Mouse (Mus musculus): ENCODE measurements around the gene Drp2. TPM values are rescaled to one million over a fixed set of nuclear protein-coding genes. Genes with fewer than 3 reads are reported as not detected.

Gene Drp2
- polyA plus RNA-seq (2014; fragmentation: Nextera tagmentation; extraction: Ambion mirVana), result 20.7 and 24.2 TPM in 2 replicates

GRCm38 (mm10) chrX:134403863-134404583 is at the start of gene Drp2:
TSS of gene Drp2 (plus strand) at chrX:134404551.
- no peaks in the 10 kb centered on the region for H3K36me3 ChIP-seq (replicated peaks; ENCODE audit: control insufficient read depth, insufficient read depth)
- H3K27ac ChIP-seq, result peak within 1 kb of the TSS; percentile 82
- peak within 1 kb of the TSS; percentile 66 for H3K9ac ChIP-seq
- no peaks in the 10 kb centered on the region for H3K27me3 ChIP-seq (ENCODE audit: control insufficient read depth, insufficient read depth, low read length)
- DNase-seq (ENCODE audit: low spot score) (peak; percentile 25), ATAC-seq (ENCODE audit: low FRiP score) (peak; percentile 80)
- peak within 1 kb of the TSS; percentile 62 for H3K4me2 ChIP-seq (replicated peaks)
- H3K4me1 ChIP-seq (replicated peaks; ENCODE audit: control insufficient read depth, insufficient read depth, low read length), result peaks cover 5% of the 10 kb centered on the region; the same call in 1 of the 2 replicates
- WGBS, result 20% methylated on average over 15 of the region's 15 CpGs
- H3K4me3 ChIP-seq (replicated peaks; ENCODE audit: low read length), result peak within 1 kb of the TSS; percentile 33
- H3K9me3 ChIP-seq (ENCODE audit: control insufficient read depth, low read length), result no peaks in the 10 kb centered on the region

GRCm38 (mm10) chrX:134359336-134359735 is 45.0 kb upstream of the Drp2 start:
- Histone ChIP-seq H3K9me3 (ENCODE audit: control insufficient read depth, low read length) (no peaks in the 10 kb centered on the region), H3K4me2 (replicated peaks) (no peak overlapping the region), H3K27ac (no peak overlapping the region), H3K36me3 (replicated peaks; ENCODE audit: control insufficient read depth, insufficient read depth) (no peaks in the 10 kb centered on the region), H3K4me1 (replicated peaks; ENCODE audit: control insufficient read depth, insufficient read depth, low read length) (no peaks in the 10 kb centered on the region), H3K4me3 (replicated peaks; ENCODE audit: low read length) (no peak overlapping the region), H3K9ac (no peak overlapping the region), H3K27me3 (ENCODE audit: control insufficient read depth, insufficient read depth, low read length) (no peaks in the 10 kb centered on the region; the same call in 1 of the 2 replicates)
- 83% methylated on average over 4 of the region's 4 CpGs for WGBS
- ATAC-seq (ENCODE audit: low FRiP score), result no peak
- no peak for DNase-seq (ENCODE audit: low spot score)

DNA sequence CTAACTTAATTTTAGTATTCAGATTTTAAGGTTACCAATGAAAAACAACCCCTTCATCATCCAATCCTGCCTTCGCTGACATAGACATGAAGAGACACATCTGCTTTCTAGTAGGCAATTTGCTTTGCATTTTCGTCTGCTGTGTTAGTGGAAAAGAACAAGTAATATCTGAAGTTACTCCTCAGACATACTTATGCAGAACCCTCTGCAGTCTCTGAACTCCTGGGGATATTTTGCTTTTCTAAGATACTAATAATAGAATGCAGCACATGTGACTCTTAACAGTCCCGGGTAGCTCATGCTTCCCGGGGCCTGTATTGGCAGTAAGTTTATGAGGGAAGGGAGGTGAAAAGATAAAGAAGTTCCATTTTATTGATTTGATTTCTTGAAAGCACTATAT is 42.2 kb upstream of the Drp2 start:
- Histone ChIP-seq H3K36me3 (replicated peaks; ENCODE audit: control insufficient read depth, insufficient read depth) (no peaks in the 10 kb centered on the region), H3K27ac (no peak overlapping the region), H3K4me3 (replicated peaks; ENCODE audit: low read length) (no peak overlapping the region), H3K4me1 (replicated peaks; ENCODE audit: control insufficient read depth, insufficient read depth, low read length) (no peaks in the 10 kb centered on the region), H3K9ac (no peak overlapping the region), H3K4me2 (replicated peaks) (no peak overlapping the region), H3K27me3 (ENCODE audit: control insufficient read depth, insufficient read depth, low read length) (no peaks in the 10 kb centered on the region; the same call in 1 of the 2 replicates), H3K9me3 (ENCODE audit: control insufficient read depth, low read length) (no peaks in the 10 kb centered on the region)
- no peak for DNase-seq (ENCODE audit: low spot score)
- WGBS, result 92% methylated on average over 4 of the region's 4 CpGs
- ATAC-seq (ENCODE audit: low FRiP score), result no peak

- WGBS, result 88% methylated on average over 1 of the region's 1 CpGs
These were observed 38.9 kb upstream of the Drp2 start for GRCm38 (mm10) chrX:134365421-134365820.

DNA sequence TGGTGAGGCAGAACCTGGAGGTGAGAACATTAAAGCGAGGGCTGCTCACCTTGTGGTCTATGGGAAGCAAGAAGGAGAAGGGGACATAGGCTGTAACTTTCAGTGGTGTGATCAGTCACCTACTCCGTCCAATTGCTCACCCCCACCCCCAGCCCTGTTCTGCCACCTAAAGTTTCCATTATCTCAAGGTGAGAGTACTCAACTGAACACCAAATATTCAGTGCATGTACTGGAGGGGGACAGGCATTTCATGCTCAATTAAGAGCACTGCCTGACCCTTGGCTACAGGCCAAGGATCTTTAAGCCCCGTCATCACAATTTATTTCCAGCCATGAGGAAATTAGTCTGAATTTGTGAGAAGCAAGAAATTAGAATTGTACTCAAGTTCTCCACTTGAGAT is 37.8 kb upstream of the Drp2 start:
- no peak overlapping the region for H3K4me2 ChIP-seq (replicated peaks)
- no peak overlapping the region for H3K4me3 ChIP-seq (replicated peaks; ENCODE audit: low read length)
- DNase-seq (ENCODE audit: low spot score), result no peak
- H3K36me3 ChIP-seq (replicated peaks; ENCODE audit: control insufficient read depth, insufficient read depth), result no peaks in the 10 kb centered on the region
- no peaks in the 10 kb centered on the region for H3K9me3 ChIP-seq (ENCODE audit: control insufficient read depth, low read length)
- no peak overlapping the region for H3K9ac ChIP-seq
- H3K27ac ChIP-seq, result no peak overlapping the region
- no peaks in the 10 kb centered on the region for H3K27me3 ChIP-seq (ENCODE audit: control insufficient read depth, insufficient read depth, low read length)
- H3K4me1 ChIP-seq (replicated peaks; ENCODE audit: control insufficient read depth, insufficient read depth, low read length), result no peaks in the 10 kb centered on the region
- WGBS, result 77% methylated on average over 3 of the region's 3 CpGs
- ATAC-seq (ENCODE audit: low FRiP score), result no peak

More at GRCm38 (mm10) chrX:134365421-134365820, 38.9 kb upstream of the Drp2 start:
- no peak overlapping the region for H3K27ac ChIP-seq
- no peak overlapping the region for H3K9ac ChIP-seq
- DNase-seq (ENCODE audit: low spot score), result no peak
- no peak overlapping the region for H3K4me2 ChIP-seq (replicated peaks)
- no peaks in the 10 kb centered on the region for H3K36me3 ChIP-seq (replicated peaks; ENCODE audit: control insufficient read depth, insufficient read depth)
- no peaks in the 10 kb centered on the region for H3K27me3 ChIP-seq (ENCODE audit: control insufficient read depth, insufficient read depth, low read length)
- no peak for ATAC-seq (ENCODE audit: low FRiP score)
- H3K4me1 ChIP-seq (replicated peaks; ENCODE audit: control insufficient read depth, insufficient read depth, low read length), result no peaks in the 10 kb centered on the region
- H3K4me3 ChIP-seq (replicated peaks; ENCODE audit: low read length), result no peak overlapping the region
- no peaks in the 10 kb centered on the region for H3K9me3 ChIP-seq (ENCODE audit: control insufficient read depth, low read length)

DNA sequence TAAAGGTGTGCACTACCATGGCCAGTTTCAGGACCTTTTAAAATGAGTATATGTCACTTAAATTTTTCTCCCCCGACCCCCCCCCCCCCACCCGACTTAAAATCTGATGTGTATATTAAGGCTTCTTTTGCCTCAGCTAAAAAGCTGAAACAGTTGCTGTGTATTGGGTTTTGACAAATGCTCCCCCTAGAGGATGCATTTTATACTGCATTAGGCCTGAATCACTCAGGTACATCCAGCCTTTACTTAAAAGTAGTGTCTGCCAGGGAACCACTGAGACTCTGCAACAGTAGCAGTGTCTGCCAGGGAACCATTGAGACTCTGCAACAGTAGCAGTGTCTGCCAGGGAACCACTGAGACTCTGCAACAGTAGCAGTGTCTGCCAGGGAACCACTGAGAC is 33.1 kb upstream of the Drp2 start:
- no peaks in the 10 kb centered on the region for H3K36me3 ChIP-seq (replicated peaks; ENCODE audit: control insufficient read depth, insufficient read depth)
- H3K4me1 ChIP-seq (replicated peaks; ENCODE audit: control insufficient read depth, insufficient read depth, low read length), result no peaks in the 10 kb centered on the region
- DNase-seq (ENCODE audit: low spot score), result peak; percentile 37
- H3K4me3 ChIP-seq (replicated peaks; ENCODE audit: low read length), result no peak overlapping the region
- no peak for ATAC-seq (ENCODE audit: low FRiP score)
- H3K27me3 ChIP-seq (ENCODE audit: control insufficient read depth, insufficient read depth, low read length), result no peaks in the 10 kb centered on the region
- H3K9me3 ChIP-seq (ENCODE audit: control insufficient read depth, low read length), result no peaks in the 10 kb centered on the region
- H3K27ac ChIP-seq, result no peak overlapping the region
- 30% methylated on average over 1 of the region's 2 CpGs for WGBS
- no peak overlapping the region for H3K4me2 ChIP-seq (replicated peaks)
- no peak overlapping the region for H3K9ac ChIP-seq

DNA sequence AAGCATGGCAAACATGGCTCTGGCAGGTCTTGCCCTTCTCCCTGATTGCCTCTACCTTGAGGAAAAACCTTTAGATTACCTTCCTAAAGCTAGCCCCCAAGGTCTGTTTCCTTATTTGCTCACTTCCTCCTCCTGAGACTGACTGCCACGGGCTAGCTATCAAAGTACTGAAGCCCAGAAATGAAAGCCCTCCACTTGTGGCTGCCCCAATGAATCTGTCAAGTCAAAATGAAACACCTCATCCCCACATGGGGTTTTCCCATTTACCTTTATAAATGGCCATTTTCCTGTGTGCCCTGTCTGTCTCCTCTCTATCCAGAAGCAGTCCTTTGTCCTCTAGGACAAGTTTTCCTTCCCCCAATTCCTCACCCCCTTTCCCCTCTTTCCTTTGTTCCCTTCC is 30.2 kb upstream of the Drp2 start:
- 85% methylated on average over 1 of the region's 1 CpGs for WGBS
- ATAC-seq (ENCODE audit: low FRiP score) (no peak), DNase-seq (ENCODE audit: low spot score) (no peak)
- Histone ChIP-seq H3K27me3 (ENCODE audit: control insufficient read depth, insufficient read depth, low read length) (no peaks in the 10 kb centered on the region), H3K4me1 (replicated peaks; ENCODE audit: control insufficient read depth, insufficient read depth, low read length) (no peaks in the 10 kb centered on the region), H3K9me3 (ENCODE audit: control insufficient read depth, low read length) (no peaks in the 10 kb centered on the region), H3K4me3 (replicated peaks; ENCODE audit: low read length) (no peak overlapping the region), H3K36me3 (replicated peaks; ENCODE audit: control insufficient read depth, insufficient read depth) (no peaks in the 10 kb centered on the region), H3K9ac (no peak overlapping the region), H3K4me2 (replicated peaks) (no peak overlapping the region), H3K27ac (no peak overlapping the region)

- H3K4me3 ChIP-seq (replicated peaks; ENCODE audit: low read length), result no peak overlapping the region
- H3K9ac ChIP-seq, result no peak overlapping the region
- no peaks in the 10 kb centered on the region for H3K9me3 ChIP-seq (ENCODE audit: control insufficient read depth, low read length)
- DNase-seq (ENCODE audit: low spot score) (no peak), ATAC-seq (ENCODE audit: low FRiP score) (no peak)
- WGBS, result 76% methylated on average over 6 of the region's 6 CpGs
- H3K4me2 ChIP-seq (replicated peaks), result no peak overlapping the region
- H3K27me3 ChIP-seq (ENCODE audit: control insufficient read depth, insufficient read depth, low read length), result no peaks in the 10 kb centered on the region
- no peaks in the 10 kb centered on the region for H3K36me3 ChIP-seq (replicated peaks; ENCODE audit: control insufficient read depth, insufficient read depth)
- no peaks in the 10 kb centered on the region for H3K4me1 ChIP-seq (replicated peaks; ENCODE audit: control insufficient read depth, insufficient read depth, low read length)
- H3K27ac ChIP-seq, result no peak overlapping the region
These were observed 19.5 kb upstream of the Drp2 start for GRCm38 (mm10) chrX:134384896-134385295.

DNA sequence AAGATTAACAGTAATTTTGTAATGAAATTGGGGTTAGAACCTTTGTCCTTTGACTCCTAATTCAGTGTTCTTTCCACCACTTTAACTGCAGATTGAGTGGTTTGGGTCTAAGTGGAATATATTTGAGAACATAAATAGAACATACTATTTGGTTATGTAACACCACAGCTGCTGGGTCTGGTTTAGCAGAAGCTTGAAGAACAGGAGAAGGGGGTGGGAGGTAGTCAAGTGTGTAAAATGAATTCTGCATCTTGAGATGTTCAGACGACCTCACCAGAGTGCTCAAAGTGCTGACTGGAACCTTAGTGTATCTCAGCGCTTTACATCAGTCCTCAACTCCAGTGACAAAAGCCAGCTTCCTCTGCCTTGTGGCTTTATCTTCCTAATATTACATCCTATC is 5.4 kb upstream of the Drp2 start:
- H3K4me1 ChIP-seq (replicated peaks; ENCODE audit: control insufficient read depth, insufficient read depth, low read length), result no peaks in the 10 kb centered on the region
- DNase-seq (ENCODE audit: low spot score) (no peak), ATAC-seq (ENCODE audit: low FRiP score) (no peak)
- no peak overlapping the region for H3K4me2 ChIP-seq (replicated peaks)
- H3K36me3 ChIP-seq (replicated peaks; ENCODE audit: control insufficient read depth, insufficient read depth), result no peaks in the 10 kb centered on the region
- H3K9ac ChIP-seq, result no peak overlapping the region
- H3K27me3 ChIP-seq (ENCODE audit: control insufficient read depth, insufficient read depth, low read length), result no peaks in the 10 kb centered on the region
- H3K27ac ChIP-seq, result no peak overlapping the region
- H3K4me3 ChIP-seq (replicated peaks; ENCODE audit: low read length), result no peak overlapping the region
- H3K9me3 ChIP-seq (ENCODE audit: control insufficient read depth, low read length), result no peaks in the 10 kb centered on the region
- WGBS, result 70% methylated on average over 2 of the region's 2 CpGs

Measured in hindbrain, embryonic 14.5 days (tissue).